Mouse (Mus musculus): ENCODE results near the gene Csdc2. TPM values are rescaled to one million over a fixed set of nuclear protein-coding genes. Genes with fewer than 3 reads are reported as not detected.
A peak's percentile ranks its signal among the peaks of the same experiment; 100 is the strongest.
"Not testable (repeated sequence)": the region's sequence is repeated elsewhere in the genome, so short reads cannot be mapped to it uniquely, and the experiment has no call there.

Csdc2 gene
- polyA plus RNA-seq, 1 experiment from 2014 or later: 220 TPM

- peaks cover 95% of the 10 kb centered on the region for H3K36me3 ChIP-seq
- H3K4me2 ChIP-seq; ATAC-seq (ENCODE audit: low FRiP score); H3K4me1 ChIP-seq; H3K27ac ChIP-seq (replicated peaks); H3K9me3 ChIP-seq (replicated peaks); H3K9ac ChIP-seq (replicated peaks); H3K4me3 ChIP-seq (replicated peaks); H3K27me3 ChIP-seq (replicated peaks): not testable (repeated sequence)
- WGBS: 94% methylated on average over 4 of the region's 4 CpGs
Measured at GRCm38 (mm10) chr15:81908767-81909166, 27.8 kb upstream of the Csdc2 start.

GRCm38 (mm10) chr15:81912498-81912897, 24.1 kb upstream of the Csdc2 start:
- Histone ChIP-seq H3K4me3 (replicated peaks) (no peak overlapping the region), H3K4me1 (no peaks in the 10 kb centered on the region), H3K4me2 (no peak overlapping the region), H3K27me3 (replicated peaks) (no peaks in the 10 kb centered on the region), H3K9me3 (replicated peaks) (no peaks in the 10 kb centered on the region), H3K9ac (replicated peaks) (no peak overlapping the region), H3K36me3 (peaks cover 93% of the 10 kb centered on the region), H3K27ac (replicated peaks) (no peak overlapping the region)
- 82% methylated on average over 2 of the region's 2 CpGs for WGBS
- no peak for ATAC-seq (ENCODE audit: low FRiP score)

- Histone ChIP-seq H3K4me2 (no peak overlapping the region), H3K9me3 (replicated peaks) (no peaks in the 10 kb centered on the region), H3K4me1 (peaks cover 2% of the 10 kb centered on the region), H3K27ac (replicated peaks) (no peak overlapping the region; the same call in 1 of the 2 replicates), H3K4me3 (replicated peaks) (no peak overlapping the region), H3K36me3 (peaks cover 75% of the 10 kb centered on the region), H3K9ac (replicated peaks) (no peak overlapping the region), H3K27me3 (replicated peaks) (no peaks in the 10 kb centered on the region)
- ATAC-seq (ENCODE audit: low FRiP score): no peak
- WGBS: 82% methylated on average over 5 of the region's 5 CpGs
Measured at GRCm38 (mm10) chr15:81914668-81915067, 21.9 kb upstream of the Csdc2 start.

- Histone ChIP-seq H3K9ac (replicated peaks) (no peak overlapping the region), H3K27ac (replicated peaks) (no peak overlapping the region), H3K4me1 (peaks cover 4% of the 10 kb centered on the region), H3K27me3 (replicated peaks) (no peaks in the 10 kb centered on the region), H3K4me3 (replicated peaks) (no peak overlapping the region), H3K4me2 (no peak overlapping the region), H3K9me3 (replicated peaks) (no peaks in the 10 kb centered on the region), H3K36me3 (peaks cover 65% of the 10 kb centered on the region)
- no peak for ATAC-seq (ENCODE audit: low FRiP score)
- 86% methylated on average over 5 of the region's 5 CpGs for WGBS
Measured at GRCm38 (mm10) chr15:81915663-81916062, 20.9 kb upstream of the Csdc2 start.

- H3K27ac ChIP-seq (replicated peaks): no peak overlapping the region
- ATAC-seq (ENCODE audit: low FRiP score): no peak
- WGBS: 94% methylated on average over 12 of the region's 12 CpGs
Measured at GRCm38 (mm10) chr15:81917201-81917600, 19.4 kb upstream of the Csdc2 start.

GRCm38 (mm10) chr15:81917621-81918463, 18.7 kb upstream of the Csdc2 start:
- Histone ChIP-seq H3K9ac (replicated peaks) (no peak overlapping the region), H3K36me3 (peaks cover 45% of the 10 kb centered on the region), H3K4me2 (no peak overlapping the region), H3K4me1 (peaks cover 21% of the 10 kb centered on the region), H3K27me3 (replicated peaks) (no peaks in the 10 kb centered on the region), H3K9me3 (replicated peaks) (no peaks in the 10 kb centered on the region), H3K27ac (replicated peaks) (no peak overlapping the region), H3K4me3 (replicated peaks) (no peak overlapping the region)
- 59% methylated on average over 6 of the region's 6 CpGs for WGBS
- ATAC-seq (ENCODE audit: low FRiP score): no peak

More at GRCm38 (mm10) chr15:81917201-81917600, 19.4 kb upstream of the Csdc2 start:
- Histone ChIP-seq H3K36me3 (peaks cover 51% of the 10 kb centered on the region), H3K4me1 (peaks cover 16% of the 10 kb centered on the region), H3K27me3 (replicated peaks) (no peaks in the 10 kb centered on the region), H3K9me3 (replicated peaks) (no peaks in the 10 kb centered on the region), H3K9ac (replicated peaks) (no peak overlapping the region), H3K4me2 (no peak overlapping the region), H3K4me3 (replicated peaks) (no peak overlapping the region)

- Histone ChIP-seq H3K27me3 (replicated peaks) (no peaks in the 10 kb centered on the region), H3K9me3 (replicated peaks) (no peaks in the 10 kb centered on the region), H3K4me1 (peaks cover 32% of the 10 kb centered on the region), H3K36me3 (peaks cover 32% of the 10 kb centered on the region), H3K4me2 (no peak overlapping the region), H3K27ac (replicated peaks) (no peak overlapping the region), H3K4me3 (replicated peaks) (no peak overlapping the region), H3K9ac (replicated peaks) (no peak overlapping the region)
- 90% methylated on average over 5 of the region's 5 CpGs for WGBS
- no peak for ATAC-seq (ENCODE audit: low FRiP score)
Measured at GRCm38 (mm10) chr15:81919062-81919461, 17.5 kb upstream of the Csdc2 start.

- Histone ChIP-seq H3K9me3 (replicated peaks) (no peaks in the 10 kb centered on the region), H3K4me1 (peaks cover 47% of the 10 kb centered on the region), H3K27ac (replicated peaks) (peak overlapping the region; percentile 62), H3K27me3 (replicated peaks) (no peaks in the 10 kb centered on the region), H3K9ac (replicated peaks) (no peak overlapping the region), H3K4me2 (no peak overlapping the region), H3K4me3 (replicated peaks) (no peak overlapping the region), H3K36me3 (peaks cover 17% of the 10 kb centered on the region)
- 78% methylated on average over 10 of the region's 10 CpGs for WGBS
- ATAC-seq (ENCODE audit: low FRiP score): no peak
Measured at GRCm38 (mm10) chr15:81920546-81921217, 15.9 kb upstream of the Csdc2 start.

GRCm38 (mm10) chr15:81921255-81921654, 15.3 kb upstream of the Csdc2 start:
- Histone ChIP-seq H3K9me3 (replicated peaks) (no peaks in the 10 kb centered on the region), H3K27ac (replicated peaks) (peak overlapping the region; percentile 62), H3K27me3 (replicated peaks) (no peaks in the 10 kb centered on the region), H3K4me1 (peaks cover 47% of the 10 kb centered on the region), H3K4me3 (replicated peaks) (no peak overlapping the region), H3K4me2 (peak overlapping the region; percentile 13; the same call in 1 of the 2 replicates), H3K36me3 (peaks cover 12% of the 10 kb centered on the region; the same call in 1 of the 2 replicates), H3K9ac (replicated peaks) (no peak overlapping the region)
- 71% methylated on average over 5 of the region's 5 CpGs for WGBS
- ATAC-seq (ENCODE audit: low FRiP score): no peak

GRCm38 (mm10) chr15:81924933-81925332, 11.6 kb upstream of the Csdc2 start:
- peak overlapping the region; percentile 78 for H3K4me3 ChIP-seq (replicated peaks)
- no peaks in the 10 kb centered on the region; the same call in 1 of the 2 replicates for H3K36me3 ChIP-seq
- H3K4me2 ChIP-seq: peak overlapping the region; percentile 94
- H3K9me3 ChIP-seq (replicated peaks): no peaks in the 10 kb centered on the region
- 88% methylated on average over 11 of the region's 11 CpGs for WGBS
- ATAC-seq (ENCODE audit: low FRiP score): no peak
- 0 out of 2 replicates have a peak overlapping the region, but pooled peaks have one; percentile 13 for H3K27ac ChIP-seq (replicated peaks)
- peak overlapping the region; percentile 70 for H3K9ac ChIP-seq (replicated peaks)
- no peaks in the 10 kb centered on the region for H3K27me3 ChIP-seq (replicated peaks)
- H3K4me1 ChIP-seq: peaks cover 52% of the 10 kb centered on the region

GRCm38 (mm10) chr15:81925760-81926445, 10.7 kb upstream of the Csdc2 start, which contains the start of gene Polr3h:
Gene Polr3h, minus strand, starts transcription at chr15:81926240.
- H3K9me3 ChIP-seq (replicated peaks): no peaks in the 10 kb centered on the region
- peaks cover 52% of the 10 kb centered on the region for H3K4me1 ChIP-seq
- no peaks in the 10 kb centered on the region for H3K27me3 ChIP-seq (replicated peaks)
- peak within 1 kb of the TSS; percentile 94 for H3K4me2 ChIP-seq
- H3K27ac ChIP-seq (replicated peaks): peak within 1 kb of the TSS; percentile 89
- WGBS: under 1% methylated on average over 53 of the region's 54 CpGs
- peak within 1 kb of the TSS; percentile 70 for H3K9ac ChIP-seq (replicated peaks)
- peak within 1 kb of the TSS; percentile 78 for H3K4me3 ChIP-seq (replicated peaks)
- ATAC-seq (ENCODE audit: low FRiP score): peak; percentile 95
- no peaks in the 10 kb centered on the region; the same call in 1 of the 2 replicates for H3K36me3 ChIP-seq

Measured in neural tube, embryonic 15.5 days (tissue).